Mouse (Mus musculus) gastrocnemius, adult 18-20 months (tissue): ENCODE data around the gene Gm44596. TPM values are rescaled to one million over a fixed set of nuclear protein-coding genes. Genes with fewer than 3 reads are reported as not detected.
A peak's percentile ranks its signal among the peaks of the same experiment; 100 is the strongest.

Experiments
- DNase-seq: peaks from one replicate; pipeline ENCODE4 v3.0.0; 2021; ENCODE audit warnings: low spot score
- total RNA-seq, 2 experiments: library from RNA; stranded (reverse); gene quantifications; 2 replicates each; pipeline ENCODE4 v1.2.3; 2021

Gm44596 gene
- total RNA-seq, 2 experiments from 2014 or later = not detected

DNA sequence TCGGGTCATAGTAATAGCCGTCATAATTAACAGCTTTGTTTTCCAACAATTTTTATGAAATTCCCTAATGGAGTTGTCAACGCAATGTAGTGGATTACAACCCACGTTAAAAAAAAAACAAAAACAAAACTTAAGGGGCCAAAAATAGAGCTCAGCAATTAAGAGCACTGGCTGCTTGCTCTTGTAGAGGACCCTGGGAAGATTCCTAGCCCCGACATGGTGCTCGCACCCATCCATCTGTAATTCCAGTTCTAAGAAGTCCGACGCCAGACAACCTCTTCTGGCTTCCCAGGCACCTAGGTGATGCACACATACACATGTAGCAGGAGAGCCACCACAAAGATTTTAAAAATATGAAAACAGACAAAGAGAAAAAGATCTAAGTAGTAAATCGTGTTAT lies 49.7 kb downstream of the Gm44596 start:
- no peak for DNase-seq

GRCm38 (mm10) chr6:128427571-128427970 lies 52.3 kb downstream of the Gm44596 start:
- no peak for DNase-seq

- DNase-seq = no peak
These were observed 54.0 kb downstream of the Gm44596 start for GRCm38 (mm10) chr6:128429300-128429699.

DNA sequence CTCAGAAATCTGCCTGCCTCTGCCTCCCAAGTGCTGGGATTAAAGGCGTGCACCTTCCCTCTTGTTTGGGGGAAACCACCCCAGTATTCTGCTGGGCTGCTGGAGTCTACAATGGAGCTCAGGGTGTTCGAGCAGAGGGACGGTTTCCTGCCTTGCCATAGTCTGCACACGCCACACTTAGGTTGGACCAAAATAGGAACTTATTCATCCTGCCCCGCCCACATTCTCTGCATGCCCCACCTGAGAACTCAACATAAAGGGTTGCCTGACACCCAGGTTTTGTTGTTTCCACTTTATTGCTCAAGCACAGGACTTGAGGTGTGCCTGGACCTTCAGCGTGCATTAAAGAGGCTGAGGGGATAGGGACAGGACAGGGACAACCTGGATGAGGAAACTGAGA lies 54.5 kb downstream of the Gm44596 start:
- DNase-seq = no peak

GRCm38 (mm10) chr6:128432356-128432915 lies 57.1 kb downstream of the Gm44596 start:
- DNase-seq = no peak

DNA sequence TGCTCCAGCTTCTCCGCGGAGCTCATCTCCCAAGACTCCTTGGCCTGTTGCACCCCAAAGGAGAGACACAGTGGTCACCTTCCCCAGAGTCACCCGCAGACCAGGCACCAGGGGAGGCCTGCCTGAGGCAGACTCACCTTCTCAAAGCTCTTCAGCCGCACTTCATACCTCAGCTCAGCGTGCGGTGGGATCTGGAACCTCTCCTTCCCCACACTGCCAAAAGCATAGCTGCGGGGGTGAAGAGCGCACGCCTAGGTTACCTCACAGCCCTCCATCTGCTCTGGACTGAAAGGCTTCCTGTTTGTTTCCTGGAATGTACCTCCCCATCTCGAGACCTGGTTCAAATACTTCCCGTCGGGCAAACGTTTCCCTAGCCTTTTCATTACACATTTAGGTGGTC lies 58.3 kb downstream of the Gm44596 start:
- DNase-seq = no peak

DNA sequence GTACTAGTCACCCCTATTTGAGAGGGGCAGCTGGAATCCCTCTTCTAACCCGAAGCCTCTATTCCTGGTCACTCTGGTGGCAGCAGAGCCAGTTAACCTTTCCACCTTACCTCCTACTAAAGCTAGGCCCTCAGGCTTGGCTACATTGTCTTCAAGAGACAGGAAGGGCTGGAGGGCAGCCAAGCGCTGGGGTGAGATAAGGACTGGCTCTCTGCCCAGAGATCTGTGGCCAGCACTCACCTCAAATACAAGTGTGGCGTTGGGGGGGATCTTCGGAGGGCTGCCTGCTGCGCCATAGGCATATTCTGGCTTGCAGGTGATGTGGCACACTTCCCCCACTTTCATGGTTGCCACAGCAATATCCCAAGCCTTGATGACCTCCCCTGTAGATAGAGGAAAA lies 60.2 kb downstream of the Gm44596 start:
- peak; percentile 38 for DNase-seq

DNA sequence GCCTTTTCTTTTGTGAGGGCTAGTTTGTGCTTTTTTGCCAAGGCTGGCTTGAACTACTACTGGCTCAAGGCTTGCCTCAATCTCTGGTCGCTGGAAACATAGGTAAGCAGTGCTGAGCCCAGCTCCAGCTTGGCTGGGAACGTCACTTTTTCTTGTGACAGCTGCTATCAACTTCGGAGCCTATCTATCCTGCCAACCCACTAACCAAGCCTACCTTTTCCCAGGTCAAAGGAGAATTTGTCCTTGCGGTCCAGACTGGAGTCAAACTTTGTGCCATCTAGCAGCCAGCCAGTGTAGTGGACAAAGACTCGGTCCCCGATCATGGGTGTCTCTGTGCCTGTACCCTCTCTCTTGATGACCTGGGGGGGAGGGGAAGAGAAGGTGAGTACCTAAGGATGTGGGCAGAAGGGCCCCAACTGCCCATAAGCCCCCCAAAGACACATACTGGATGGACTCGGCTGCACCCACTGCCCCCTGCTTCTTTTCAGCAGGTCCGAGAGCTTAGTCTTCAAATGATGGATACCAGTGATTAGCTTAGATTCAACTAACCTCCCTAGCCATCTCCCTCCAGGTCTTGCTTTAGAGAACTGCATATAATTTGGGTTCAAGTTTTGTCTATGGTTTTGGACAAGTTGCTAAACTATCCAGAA lies 61.2 kb downstream of the Gm44596 start:
- DNase-seq = no peak

DNA sequence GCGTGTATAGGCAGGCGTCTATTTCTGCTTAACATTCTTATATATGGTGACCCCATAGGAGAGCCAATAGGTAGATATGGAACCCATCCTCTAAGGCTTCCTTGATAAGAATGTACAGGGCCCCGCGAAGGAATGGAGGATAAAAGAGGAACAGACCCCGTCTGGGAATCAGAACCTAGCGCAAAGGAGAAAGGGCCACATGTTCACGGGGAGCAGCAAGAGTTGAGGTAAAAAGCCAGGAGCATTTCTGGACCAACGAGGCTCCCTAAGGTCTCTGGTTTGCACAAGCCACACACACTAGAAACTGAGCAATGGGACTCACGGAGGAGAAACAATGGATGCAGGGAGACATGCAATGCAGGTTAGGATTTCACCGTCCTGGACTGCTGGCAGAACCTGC lies 62.0 kb downstream of the Gm44596 start:
- DNase-seq = no peak

DNA sequence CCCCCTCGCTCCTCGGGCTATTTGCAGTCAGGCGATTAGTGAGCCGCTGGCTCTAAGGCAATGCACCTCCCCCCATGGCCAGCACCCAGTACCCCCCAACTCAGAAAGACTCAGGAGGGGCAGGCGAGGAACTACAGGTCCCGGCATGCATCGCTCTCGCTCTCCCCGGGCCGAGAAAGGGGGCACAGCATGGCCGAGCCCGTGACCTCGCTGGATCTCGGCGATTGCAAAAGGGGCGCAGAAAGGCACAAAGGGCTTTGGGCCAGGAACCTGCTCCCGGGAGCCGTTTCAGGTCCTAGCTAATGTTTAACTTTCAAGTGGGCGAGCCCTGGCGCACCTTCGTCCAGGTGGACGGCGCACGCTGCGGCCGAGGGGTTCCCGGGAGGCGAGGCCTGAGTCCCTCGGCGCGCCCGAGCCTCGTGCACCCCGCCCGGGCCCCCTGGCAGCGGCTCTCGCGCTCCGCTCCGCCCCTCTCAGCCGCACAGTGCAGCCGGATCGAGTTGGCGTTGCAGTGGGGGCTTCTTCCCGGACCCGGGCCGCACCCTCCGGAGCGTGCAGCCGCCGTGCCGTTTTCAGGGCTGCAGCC lies 62.5 kb downstream of the Gm44596 start:
- DNase-seq = peak; percentile 53

GRCm38 (mm10) chr6:128438317-128438870 lies 63.1 kb downstream of the Gm44596 start, which contains the start of gene Fkbp4:
Fkbp4 (minus strand) TSS chr6:128438677.
- peak; percentile 93 for DNase-seq

DNA sequence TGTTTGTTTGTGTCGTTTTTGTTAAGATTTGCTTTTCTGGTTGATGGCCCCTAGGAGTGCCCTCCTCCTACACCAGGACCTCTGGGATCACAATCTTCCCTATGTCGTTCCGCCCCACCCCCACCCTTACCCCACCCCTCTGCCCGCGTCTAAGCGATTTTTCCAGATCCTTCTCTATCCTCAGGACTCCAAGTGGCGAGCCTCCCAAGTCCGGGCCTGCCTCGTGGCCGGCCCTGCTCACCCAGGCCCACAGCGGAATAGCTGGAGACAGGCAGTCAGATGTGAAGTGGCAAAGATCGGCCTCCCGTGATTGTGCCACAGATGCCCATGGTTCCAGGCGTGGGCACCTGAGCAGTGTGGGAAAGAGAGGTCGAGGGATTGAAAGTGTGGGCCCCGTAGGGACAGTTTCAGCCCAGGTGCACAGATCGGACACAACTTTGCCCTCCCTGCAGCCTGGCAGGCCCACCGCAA lies 63.6 kb downstream of the Gm44596 start:
- no peak for DNase-seq

DNA sequence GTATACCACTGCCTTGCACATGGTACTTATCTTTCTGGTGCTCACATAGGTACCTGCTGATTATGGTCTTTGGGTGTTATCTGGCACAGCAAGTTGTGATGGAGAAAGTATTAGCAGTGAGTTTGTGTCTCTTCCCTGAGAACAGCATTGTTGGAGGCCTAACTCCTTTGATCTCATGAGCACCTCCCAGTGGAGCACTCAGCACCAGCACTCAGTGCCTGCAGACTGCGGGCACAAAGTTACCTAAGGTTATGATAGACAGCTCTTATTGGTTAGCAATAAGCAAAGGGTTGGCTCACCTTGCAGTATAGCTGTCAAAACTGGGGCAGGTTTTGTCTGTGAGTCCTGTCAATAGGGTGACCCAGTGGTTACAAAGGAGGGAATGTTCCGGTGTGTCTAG lies 64.9 kb downstream of the Gm44596 start:
- DNase-seq = no peak

DNA sequence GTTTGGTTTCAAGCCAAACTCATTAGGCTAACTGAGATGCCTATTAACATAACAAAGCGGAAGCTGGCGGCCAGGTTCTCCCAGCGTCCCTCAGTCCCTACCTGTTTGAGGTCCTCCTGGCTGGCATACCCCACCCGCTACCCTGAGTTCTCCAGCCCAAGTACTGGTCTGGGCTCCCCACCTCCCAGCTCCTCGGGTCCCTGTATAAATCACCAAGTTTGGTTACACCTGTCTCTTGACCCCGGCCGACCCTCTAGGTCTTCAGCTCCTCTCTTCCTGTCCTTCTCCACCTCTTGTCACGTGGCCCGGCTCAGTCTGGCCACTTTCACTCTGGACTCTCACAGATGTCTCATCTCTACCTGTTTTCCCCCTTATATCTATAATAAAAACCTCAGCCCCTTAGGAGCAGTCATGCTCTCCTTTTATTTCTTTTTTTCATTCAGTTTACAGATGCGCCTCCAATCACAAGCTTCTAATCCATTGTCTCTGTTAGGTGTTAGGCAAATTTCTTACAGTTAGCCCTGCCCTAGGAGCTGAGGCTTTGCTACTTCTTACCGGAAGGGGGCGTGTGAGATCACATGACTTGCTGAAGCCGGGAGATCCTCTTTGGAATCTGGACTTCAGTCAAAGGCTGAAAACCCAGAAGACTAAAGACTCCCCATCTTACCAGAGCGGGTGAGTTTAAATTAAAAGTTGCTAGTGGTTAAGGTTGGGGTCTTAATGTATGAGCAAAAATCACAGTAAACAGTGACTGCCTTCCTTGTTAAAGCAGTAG lies 70.6 kb downstream of the Gm44596 start:
- peak; percentile 78 for DNase-seq

DNA sequence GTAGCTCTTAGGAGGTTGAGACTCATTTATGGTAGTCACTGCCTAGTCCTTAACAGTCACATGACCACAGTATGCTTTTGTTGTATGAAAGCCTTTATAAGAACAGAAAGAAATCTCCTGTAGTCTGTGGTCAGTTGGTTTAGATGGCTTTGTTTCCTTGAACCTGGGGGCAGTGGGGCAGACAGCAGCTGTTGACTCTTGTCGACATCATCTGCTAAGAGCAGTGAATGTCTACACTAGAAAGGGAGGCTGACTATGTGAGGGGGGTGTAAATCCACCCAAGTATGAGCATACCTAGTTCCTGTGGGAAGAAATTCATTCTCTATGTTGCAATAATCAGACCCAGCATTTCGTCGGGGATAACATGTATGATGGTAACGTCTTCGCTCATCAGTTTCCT lies 71.8 kb downstream of the Gm44596 start:
- DNase-seq = no peak

GRCm38 (mm10) chr6:128455835-128456605 lies 80.7 kb downstream of the Gm44596 start:
- no peak for DNase-seq

Other genes with a start within 250 kb of the Gm44596 start
- gene Tspan9, start 231.9 kb upstream of the Gm44596 start, total RNA-seq = 10 to 100 TPM; 31.2 to 47.6 TPM
- 10 to 100 TPM in 1 of 2 experiments, 1 to 10 TPM in 1; 6.2 to 11.1 TPM for gene Tead4, start 74.7 kb upstream of the Gm44596 start, total RNA-seq
- gene Tulp3, start 19.7 kb upstream of the Gm44596 start, total RNA-seq = 1 to 10 TPM; 6.3 to 8.2 TPM
- gene Rhno1, start 12.6 kb upstream of the Gm44596 start, total RNA-seq = 1 to 10 TPM; 6.2 to 6.7 TPM
- under 1 TPM; 0.11 to 0.19 TPM for gene Foxm1, start 12.5 kb upstream of the Gm44596 start, total RNA-seq
- gene Tex52, start within 50 bp of the Gm44596 start, total RNA-seq = not detected
- 1 to 10 TPM; 1.2 to 1.7 TPM for gene Nrip2, start 23.8 kb downstream of the Gm44596 start, total RNA-seq
- gene Itfg2, start 49.4 kb downstream of the Gm44596 start, total RNA-seq = 10 to 100 TPM; 16.4 to 19.9 TPM
- 100 to 1,000 TPM; 112 to 113 TPM for gene Fkbp4, start 63.2 kb downstream of the Gm44596 start, total RNA-seq
- under 1 TPM; 0.09 to 0.83 TPM for gene Pzp, start 151.2 kb downstream of the Gm44596 start, total RNA-seq
- not detected for gene A2ml1, start 206.1 kb downstream of the Gm44596 start, total RNA-seq
- not detected for gene Klrb1a, start 248.0 kb downstream of the Gm44596 start, total RNA-seq